Mouse (Mus musculus) liver, embryonic 16.5 days (tissue): ENCODE measurements at regions not wholly inside any gene's neighbourhood (a gene's known extent, or its start where the extent isn't known, plus 50 kb on each side); places are given as distances from the start of the nearest gene placed in this dataset.

Experiments
- ATAC-seq: fragments of 200-750 bp; cut with Nextera tagmentation; 2 replicates; pipeline ENCODE4 v1.8.0; 2017; ENCODE audit warnings: low read depth, mild to moderate bottlenecking, moderate number of reproducible peaks, moderate library complexity
- H3K27ac ChIP-seq: fragments of 300-500 bp; sonication (generic); 2 replicates; pipeline ENCODE4 v1.5.1; 2014; ENCODE audit warnings: mild to moderate bottlenecking, low read length
- H3K27me3 ChIP-seq: fragments of 300-500 bp; sonication (generic); 2 replicates; pipeline ENCODE4 v1.6.1; 2014; ENCODE audit warnings: low read depth, low read length, mixed read lengths; ENCODE audit not compliant: control insufficient read depth, insufficient read depth
- H3K36me3 ChIP-seq: fragments of 300-500 bp; sonication (generic); 2 replicates; pipeline ENCODE4 v1.6.1; 2014; ENCODE audit warnings: mild to moderate bottlenecking; ENCODE audit not compliant: control insufficient read depth, insufficient read depth
- H3K4me1 ChIP-seq: fragments of 300-500 bp; sonication (generic); 2 replicates; pipeline ENCODE4 v1.6.1; 2014; ENCODE audit warnings: low read depth, low read length, mixed read lengths; ENCODE audit not compliant: control insufficient read depth
- H3K4me2 ChIP-seq: fragments of 300-500 bp; sonication (generic); 2 replicates; pipeline ENCODE4 v1.6.1; 2014; ENCODE audit warnings: low read depth, low read length, mixed read lengths
- H3K4me3 ChIP-seq: fragments of 300-500 bp; sonication (generic); 2 replicates; pipeline ENCODE4 v1.5.1; 2014; ENCODE audit warnings: low read depth, mild to moderate bottlenecking, low read length
- H3K9ac ChIP-seq: fragments of 300-500 bp; sonication (generic); 2 replicates; pipeline ENCODE4 v1.6.1; 2014; ENCODE audit warnings: low read depth, low read length
- H3K9me3 ChIP-seq: fragments of 300-500 bp; sonication (generic); replicated peaks from 2 replicates; pipeline ENCODE4 v1.6.1; 2016; ENCODE audit warnings: low read length; ENCODE audit not compliant: control insufficient read depth
- WGBS: fragments of 180-500 bp; shearing (Covaris S2); extraction: QIAGEN DNeasy Blood & Tissue Kit; methylation state at CpG from one replicate; pipeline ENCODE4 v1.1.7; 2014; ENCODE audit not compliant: insufficient replicate concordance; 5-methylcytosine and 5-hydroxymethylcytosine counted together

DNA sequence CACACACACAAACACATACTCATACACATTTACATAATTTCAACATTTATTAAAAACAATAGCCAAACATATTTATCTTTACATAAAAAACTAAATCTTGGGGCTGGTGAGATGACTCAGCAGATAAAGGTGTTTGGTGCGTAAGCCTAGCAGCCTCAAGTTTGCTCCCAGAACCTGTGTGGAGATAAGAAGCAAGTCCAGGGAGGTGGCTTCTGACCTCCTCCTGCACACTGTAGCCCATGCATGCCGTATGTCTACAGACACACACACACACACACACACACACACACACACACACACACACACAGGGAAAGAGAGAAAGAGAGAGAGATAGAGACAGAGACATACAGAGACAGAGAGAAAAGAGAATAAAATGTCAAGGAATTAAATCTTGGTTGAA, 401.1 kb downstream of the Klf5 start:
- no peak overlapping the region for H3K4me2 ChIP-seq
- WGBS, result 27% methylated on average over 2 of the region's 2 CpGs
- no peak for ATAC-seq
- no peak overlapping the region for H3K27ac ChIP-seq
- H3K4me1 ChIP-seq, result no peaks in the 10 kb centered on the region
- H3K4me3 ChIP-seq, result no peak overlapping the region
- H3K27me3 ChIP-seq, result no peaks in the 10 kb centered on the region
- no peaks in the 10 kb centered on the region for H3K9me3 ChIP-seq
- no peak overlapping the region for H3K9ac ChIP-seq
- no peaks in the 10 kb centered on the region for H3K36me3 ChIP-seq

DNA sequence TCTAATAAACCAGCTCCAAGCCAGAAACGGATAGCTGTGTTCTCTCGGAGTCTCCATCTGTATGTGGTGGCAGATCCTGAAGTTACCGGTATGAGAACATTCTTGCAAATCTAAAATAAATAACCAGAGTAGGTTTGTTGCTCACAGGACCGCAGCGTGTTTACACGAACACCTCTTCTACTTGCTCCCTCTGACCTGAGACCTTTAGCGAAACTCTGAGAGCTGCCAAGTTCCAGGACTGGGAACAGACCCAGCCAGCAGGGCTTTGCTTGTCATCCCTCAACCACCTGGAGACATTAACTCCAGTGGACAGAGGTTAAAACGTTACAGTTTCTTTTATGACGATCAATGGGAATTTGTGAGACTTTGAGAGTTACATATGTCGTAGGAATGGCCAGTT, 407.5 kb downstream of the Klf5 start:
- Histone ChIP-seq H3K9ac (no peak overlapping the region), H3K36me3 (no peaks in the 10 kb centered on the region), H3K4me1 (no peaks in the 10 kb centered on the region), H3K9me3 (no peaks in the 10 kb centered on the region), H3K4me2 (no peak overlapping the region), H3K4me3 (no peak overlapping the region), H3K27ac (no peak overlapping the region), H3K27me3 (no peaks in the 10 kb centered on the region)
- no peak for ATAC-seq
- 71% methylated on average over 10 of the region's 10 CpGs for WGBS

DNA sequence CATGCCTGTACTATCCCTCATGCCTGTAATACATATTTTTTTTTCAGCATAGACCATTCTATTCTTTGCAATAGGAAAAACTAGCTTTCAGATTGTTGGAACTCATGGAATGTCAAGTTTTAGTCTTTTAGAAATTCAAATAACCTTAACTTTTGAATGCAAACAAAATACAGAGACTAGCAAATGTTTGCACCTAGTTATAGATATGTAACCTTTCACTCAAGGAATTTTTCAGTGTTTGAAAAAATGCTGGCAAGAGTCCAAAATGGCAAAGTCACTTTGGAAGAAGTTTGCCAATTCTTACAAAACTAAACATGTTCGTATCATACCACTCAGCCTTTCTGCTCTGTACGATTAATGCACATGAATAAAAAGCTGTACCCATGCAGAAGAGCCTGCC, 409.6 kb downstream of the Klf5 start:
- Histone ChIP-seq H3K4me1 (no peaks in the 10 kb centered on the region), H3K9me3 (no peaks in the 10 kb centered on the region), H3K27ac (no peak overlapping the region), H3K4me2 (no peak overlapping the region), H3K27me3 (no peaks in the 10 kb centered on the region), H3K9ac (no peak overlapping the region), H3K4me3 (no peak overlapping the region), H3K36me3 (no peaks in the 10 kb centered on the region)
- WGBS, result 68% methylated on average over 2 of the region's 2 CpGs
- ATAC-seq, result no peak

DNA sequence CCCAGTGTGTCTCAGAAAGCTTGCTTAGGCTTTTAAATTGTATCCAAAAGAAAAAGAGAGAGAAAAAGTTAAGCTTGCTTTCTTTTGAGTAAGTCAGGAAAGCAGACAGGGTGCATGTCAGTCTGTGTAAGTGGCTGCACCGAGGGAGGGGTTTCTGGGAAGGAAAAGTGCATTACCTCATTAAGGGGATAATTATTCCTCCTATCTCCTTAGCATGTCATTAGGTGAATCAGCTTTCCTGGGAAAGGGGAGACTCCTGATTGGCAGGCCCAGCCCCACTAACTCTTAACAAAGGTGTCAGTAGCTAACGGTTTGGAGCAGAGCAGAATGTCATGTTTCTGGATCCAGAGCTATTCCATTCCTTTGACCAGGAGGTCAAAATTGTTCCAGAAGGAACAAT, 411.3 kb downstream of the Klf5 start:
- no peak overlapping the region for H3K9ac ChIP-seq
- H3K4me3 ChIP-seq, result no peak overlapping the region
- 57% methylated on average over 2 of the region's 2 CpGs for WGBS
- no peak overlapping the region for H3K27ac ChIP-seq
- no peaks in the 10 kb centered on the region for H3K4me1 ChIP-seq
- no peaks in the 10 kb centered on the region for H3K9me3 ChIP-seq
- H3K27me3 ChIP-seq, result no peaks in the 10 kb centered on the region
- H3K36me3 ChIP-seq, result no peaks in the 10 kb centered on the region
- no peak for ATAC-seq
- H3K4me2 ChIP-seq, result no peak overlapping the region

DNA sequence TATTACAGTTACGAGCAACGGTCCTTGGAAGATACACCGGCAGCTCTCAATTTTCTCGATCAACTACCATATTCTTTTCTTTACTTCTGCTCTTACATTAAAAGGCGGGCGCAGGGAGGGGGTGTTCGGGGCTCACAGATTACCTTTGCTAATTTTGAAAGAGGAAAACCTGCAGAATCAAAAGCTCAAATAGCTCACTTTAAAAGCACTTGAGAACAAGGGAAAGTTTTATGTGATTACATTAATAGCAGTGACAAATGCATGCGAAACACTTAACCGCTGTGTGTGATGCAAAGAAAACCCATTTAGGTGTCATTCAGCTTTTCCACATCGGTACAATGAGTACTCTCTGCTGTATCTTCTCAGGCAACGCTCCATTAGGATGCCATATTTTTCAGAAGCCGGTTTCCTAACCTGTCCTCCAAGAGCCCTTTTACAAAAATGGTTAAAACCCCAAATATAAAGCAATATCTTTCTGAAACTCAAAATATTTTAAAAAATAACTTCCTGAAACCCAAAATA, 412.2 kb downstream of the Klf5 start:
- Histone ChIP-seq H3K9ac (no peak overlapping the region), H3K4me1 (no peaks in the 10 kb centered on the region), H3K4me3 (no peak overlapping the region), H3K27ac (no peak overlapping the region), H3K36me3 (no peaks in the 10 kb centered on the region), H3K9me3 (no peaks in the 10 kb centered on the region), H3K4me2 (no peak overlapping the region), H3K27me3 (no peaks in the 10 kb centered on the region)
- WGBS, result 75% methylated on average over 12 of the region's 12 CpGs
- ATAC-seq, result no peak

DNA sequence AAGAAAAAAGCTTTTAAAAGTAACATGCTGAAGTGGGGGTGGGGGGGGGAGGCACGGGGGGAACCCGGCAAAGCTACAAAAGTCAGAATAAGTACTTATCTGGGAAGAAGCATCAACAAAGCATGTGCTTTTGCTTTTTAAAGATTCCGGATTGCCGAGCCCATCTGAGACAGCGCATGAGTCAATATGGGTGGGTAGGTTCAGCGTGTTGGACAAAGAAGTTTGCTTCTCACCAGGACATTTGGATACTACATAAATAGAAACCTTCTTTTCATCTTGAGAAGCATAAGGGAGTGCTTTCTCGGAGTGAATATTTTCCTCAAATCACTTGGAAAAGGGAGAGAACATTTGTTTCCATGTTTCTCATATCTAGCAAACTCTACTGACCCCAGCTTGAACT, 414.1 kb downstream of the Klf5 start:
- Histone ChIP-seq H3K27ac (no peak overlapping the region), H3K4me3 (no peak overlapping the region), H3K4me2 (no peak overlapping the region), H3K4me1 (no peaks in the 10 kb centered on the region), H3K9me3 (no peaks in the 10 kb centered on the region), H3K27me3 (no peaks in the 10 kb centered on the region), H3K9ac (no peak overlapping the region), H3K36me3 (no peaks in the 10 kb centered on the region)
- 69% methylated on average over 7 of the region's 7 CpGs for WGBS
- ATAC-seq, result no peak

DNA sequence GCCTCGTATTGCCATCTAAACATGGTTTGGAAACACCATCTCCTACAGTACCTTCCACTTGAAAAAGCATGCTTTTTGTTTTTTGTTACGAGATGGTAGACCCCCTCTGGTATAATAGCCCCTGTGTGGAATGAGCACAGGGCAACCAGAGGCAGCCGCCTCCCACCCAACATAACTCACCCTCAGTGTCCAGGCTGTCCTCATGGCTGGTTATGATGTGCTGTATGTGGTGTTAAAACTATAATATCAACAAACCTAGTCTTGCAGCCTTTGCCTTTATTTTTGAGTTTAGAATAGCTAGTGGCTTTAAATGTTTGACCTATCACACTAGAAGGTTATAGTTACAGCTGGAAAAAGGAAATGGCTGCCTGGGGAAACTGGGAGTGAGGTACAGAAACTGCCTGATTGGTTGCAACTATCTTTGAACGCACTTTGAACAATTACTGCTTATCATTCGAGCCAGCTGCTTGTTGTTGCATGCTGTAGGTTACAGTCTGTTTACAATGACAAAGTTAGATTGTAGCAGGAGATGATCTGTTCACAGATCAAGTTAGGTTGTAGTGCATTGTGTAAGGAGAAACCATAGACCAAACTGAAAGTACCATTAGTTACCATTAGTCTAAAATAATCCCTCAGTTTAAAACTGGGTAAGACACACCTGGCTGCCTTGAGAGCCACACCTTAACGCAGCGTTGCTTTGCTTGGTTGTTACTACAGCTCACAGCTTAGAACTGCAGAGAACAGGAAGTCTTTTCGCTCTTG, 414.8 kb downstream of the Klf5 start:
- ATAC-seq, result no peak
- WGBS, result 51% methylated on average over 8 of the region's 8 CpGs
- no peaks in the 10 kb centered on the region for H3K9me3 ChIP-seq
- H3K36me3 ChIP-seq, result no peaks in the 10 kb centered on the region
- H3K4me3 ChIP-seq, result no peak overlapping the region
- H3K4me1 ChIP-seq, result no peaks in the 10 kb centered on the region
- H3K9ac ChIP-seq, result no peak overlapping the region
- H3K27ac ChIP-seq, result no peak overlapping the region
- H3K27me3 ChIP-seq, result no peaks in the 10 kb centered on the region
- H3K4me2 ChIP-seq, result no peak overlapping the region

DNA sequence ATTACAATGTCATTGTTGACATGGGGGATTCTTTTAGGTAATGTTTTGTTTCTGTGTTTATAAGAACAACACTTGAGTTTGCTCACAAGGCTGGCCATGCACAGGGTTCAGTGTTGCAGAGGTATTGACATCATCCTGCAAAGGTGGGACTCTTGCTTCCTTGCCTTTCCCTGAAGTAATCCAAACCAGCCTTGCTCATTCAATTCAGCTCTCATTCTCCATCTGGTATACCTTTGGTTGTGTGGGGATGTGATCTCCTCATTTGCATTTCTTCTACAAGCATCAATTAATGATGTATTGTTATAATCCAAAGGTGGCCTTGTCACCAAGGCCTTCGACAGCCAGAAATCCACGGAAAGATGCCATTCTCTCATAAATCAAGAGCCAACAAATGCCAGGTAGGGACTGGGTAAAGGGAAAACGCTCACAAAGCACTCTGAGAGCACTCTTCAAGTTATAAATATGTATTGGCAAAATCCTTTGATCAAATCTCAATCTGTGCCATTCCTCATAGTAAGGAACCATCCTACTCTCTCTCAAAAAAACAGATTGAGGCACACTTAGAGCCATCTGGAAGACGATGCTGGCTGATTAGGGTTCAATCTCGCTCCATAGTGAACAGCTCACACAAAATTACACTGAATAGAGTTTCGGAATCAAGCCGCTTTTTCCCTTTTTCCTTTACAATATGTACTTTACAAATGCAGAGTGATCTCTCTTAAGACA, 435.1 kb downstream of the Klf5 start:
- Histone ChIP-seq H3K9me3 (no peaks in the 10 kb centered on the region), H3K4me1 (no peaks in the 10 kb centered on the region), H3K27me3 (no peaks in the 10 kb centered on the region), H3K4me2 (no peak overlapping the region), H3K4me3 (no peak overlapping the region), H3K9ac (no peak overlapping the region), H3K27ac (no peak overlapping the region), H3K36me3 (no peaks in the 10 kb centered on the region)
- WGBS, result 60% methylated on average over 7 of the region's 7 CpGs
- no peak for ATAC-seq

DNA sequence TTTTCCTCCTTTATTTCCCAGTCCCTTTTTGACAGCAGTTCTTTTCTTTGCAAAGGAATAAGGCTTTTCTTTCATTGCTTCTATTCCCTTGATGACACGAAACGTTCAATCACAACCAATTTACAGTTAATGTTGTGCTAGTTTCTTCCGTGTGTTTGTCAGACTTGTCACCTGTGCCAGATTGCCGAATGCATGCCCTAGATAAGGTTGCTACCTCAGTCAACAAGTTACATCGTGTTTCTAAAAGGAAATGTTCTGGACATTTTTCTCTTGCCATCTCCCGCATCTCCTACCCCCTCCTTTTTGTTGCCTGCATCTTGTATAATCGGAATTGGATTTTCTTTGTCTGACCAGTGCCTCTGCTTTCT, 435.7 kb downstream of the Klf5 start:
- Histone ChIP-seq H3K4me2 (no peak overlapping the region), H3K27me3 (no peaks in the 10 kb centered on the region), H3K9me3 (no peaks in the 10 kb centered on the region), H3K27ac (no peak overlapping the region), H3K4me1 (no peaks in the 10 kb centered on the region), H3K4me3 (no peak overlapping the region), H3K36me3 (no peaks in the 10 kb centered on the region), H3K9ac (no peak overlapping the region)
- 64% methylated on average over 7 of the region's 7 CpGs for WGBS
- no peak for ATAC-seq
